Mouse (Mus musculus) adrenal gland, postnatal 4 days (tissue): ENCODE data around the gene Bhlhb9. TPM values are rescaled to one million over a fixed set of nuclear protein-coding genes. Genes with fewer than 3 reads are reported as not detected.
A peak's percentile ranks its signal among the peaks of the same experiment; 100 is the strongest.

Source experiments
- DNase-seq, 2 experiments: peaks; one replicate each; pipeline ENCODE4 v3.0.0; 2021 to 2022; ENCODE audit warnings: low spot score in 2 of 2, mixed read lengths in 2 of 2
- microRNA-seq: library from miRNA; unstranded; fragments of <30 nt; microRNA quantifications from one replicate; pipeline ENCODE4 v1.2.0, GENCODE M21; 2021
- total RNA-seq, 2 experiments: library from RNA; stranded (reverse); gene quantifications; 2 replicates each; pipeline ENCODE4 v1.2.3; 2021

Bhlhb9 gene
- total RNA-seq, 2 experiments from 2014 or later, result 34.8 to 36.8 TPM

DNA sequence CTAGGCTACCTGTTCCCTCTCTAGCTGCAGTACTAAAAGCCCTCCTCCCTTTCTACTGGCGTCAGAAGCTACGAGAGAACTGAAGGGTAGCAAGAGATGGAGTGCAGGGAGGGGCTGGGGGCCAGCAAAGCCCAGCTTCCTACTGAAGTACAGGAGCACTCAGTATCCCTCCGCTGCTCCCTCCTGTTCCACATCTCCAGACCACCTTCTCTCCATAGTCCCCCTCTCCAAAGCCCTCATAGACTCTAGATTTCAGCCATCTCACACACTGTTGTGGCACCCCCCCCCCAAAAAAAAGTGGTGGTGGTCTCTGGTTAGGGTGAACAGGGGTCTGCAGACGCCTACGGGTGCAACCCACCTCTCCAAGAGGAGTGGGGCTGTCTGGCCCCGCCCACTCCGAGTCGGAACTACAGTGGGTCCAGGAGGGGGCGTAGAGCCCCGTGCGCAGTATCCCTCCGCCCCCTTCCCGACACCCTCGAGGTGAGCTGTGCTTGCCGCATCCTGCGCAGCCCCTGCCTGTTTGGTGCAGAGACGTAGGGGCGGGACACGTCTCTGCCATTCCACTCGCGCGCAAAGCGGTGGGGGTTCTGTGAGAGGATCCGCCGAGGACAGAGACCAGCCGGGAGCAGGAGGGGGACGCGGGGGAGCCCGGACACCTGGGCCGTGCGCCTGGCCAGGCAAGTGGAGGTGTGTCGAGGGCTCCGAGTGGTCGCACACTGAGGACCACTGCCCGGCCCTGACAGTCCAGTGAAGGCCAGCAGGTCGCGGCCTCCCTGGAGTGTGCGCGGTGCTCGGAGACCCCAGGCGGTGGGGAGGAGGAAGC is 88.2 kb downstream of the Bhlhb9 start:
- DNase-seq, result peak; percentile 27 to 46

- peak; percentile 4 to 6 for DNase-seq
Observed at GRCm38 (mm10) chrX:135886234-135886585, 88.8 kb downstream of the Bhlhb9 start.

GRCm38 (mm10) chrX:135916580-135916979 is 119.2 kb downstream of the Bhlhb9 start:
- no peak for DNase-seq

- no peak for DNase-seq
Observed at GRCm38 (mm10) chrX:135917116-135917515, 119.7 kb downstream of the Bhlhb9 start.

- DNase-seq, result no peak
Observed at GRCm38 (mm10) chrX:135922162-135922561, 124.8 kb downstream of the Bhlhb9 start.

DNA sequence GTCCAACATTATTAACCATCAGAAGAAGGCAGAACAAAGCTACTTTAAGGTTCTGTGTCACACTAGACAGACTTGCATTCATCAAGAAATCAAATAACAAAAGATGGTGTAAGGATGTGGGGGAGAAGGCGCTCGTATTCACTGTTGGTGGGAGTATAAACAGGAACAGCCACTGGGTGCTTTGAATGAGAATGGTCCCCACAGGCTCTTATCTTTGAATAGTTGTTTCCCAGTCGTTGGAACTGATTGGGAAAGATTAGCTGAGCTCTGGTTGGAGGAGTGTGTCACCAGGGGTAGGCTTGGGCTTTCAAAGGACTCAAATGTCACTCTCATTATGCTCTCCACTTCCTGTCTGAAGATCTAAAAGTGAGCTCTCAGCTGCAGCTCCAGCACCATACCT is 128.5 kb downstream of the Bhlhb9 start:
- no peak for DNase-seq

- no peak for DNase-seq
Observed at GRCm38 (mm10) chrX:135928588-135928987, 131.2 kb downstream of the Bhlhb9 start.

DNA sequence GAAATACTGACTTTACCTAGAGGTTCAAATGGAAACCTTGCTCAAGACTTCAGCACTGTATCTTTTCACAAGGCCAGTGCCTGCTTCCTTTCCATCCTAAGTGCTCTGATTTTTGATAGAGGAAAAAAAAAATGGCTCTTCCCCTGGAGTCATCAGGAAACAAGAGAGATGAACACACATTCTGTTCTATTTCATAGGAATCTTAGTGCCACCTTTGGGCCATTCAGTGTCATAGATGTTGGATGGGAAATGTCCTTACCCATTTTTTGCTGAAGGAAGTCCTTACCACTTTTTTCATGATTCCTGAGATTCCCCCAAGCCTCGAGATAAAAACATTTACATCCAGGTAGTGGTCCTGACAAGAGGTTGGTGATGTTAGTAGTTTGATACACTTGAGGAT is 139.1 kb downstream of the Bhlhb9 start:
- DNase-seq, result no peak

Small RNAs within 50 kb of the gene (microRNA-seq; reads per million reads assigned to microRNA genes)
- not detected for gene Mir1970

Other genes with a start within 250 kb of the Bhlhb9 start
- under 1 TPM in 1 of 2 experiments, not detected in 1; 0.17 TPM for gene Nxf7, start 198.8 kb upstream of the Bhlhb9 start, total RNA-seq
- not detected for gene Prame, start 169.9 kb upstream of the Bhlhb9 start, total RNA-seq
- not detected for gene Tcp11x2, start 103.8 kb upstream of the Bhlhb9 start, total RNA-seq
- gene Tmsb15a, start 72.3 kb upstream of the Bhlhb9 start, total RNA-seq, result not detected
- 10 to 100 TPM; 23.8 to 28.6 TPM for gene Armcx5, start 54.9 kb upstream of the Bhlhb9 start, total RNA-seq
- gene Gprasp1, start 54.9 kb upstream of the Bhlhb9 start, total RNA-seq, result 100 to 1,000 TPM in 1 of 2 experiments, 10 to 100 TPM in 1; 84.6 to 102 TPM
- 10 to 100 TPM; 39.8 to 46.2 TPM for gene Gprasp2, start 41.4 kb downstream of the Bhlhb9 start, total RNA-seq
- gene Arxes2, start 196.2 kb downstream of the Bhlhb9 start, total RNA-seq, result 10 to 100 TPM; 40.8 to 44.8 TPM
- 10 to 100 TPM; 17.9 to 25.6 TPM for gene Arxes1, start 235.8 kb downstream of the Bhlhb9 start, total RNA-seq